Mouse (Mus musculus) embryo, embryonic 10.5 days (tissue): Measurements from ENCODE around the gene Trim66.
A peak's percentile ranks its signal among the peaks of the same experiment; 100 is the strongest.

ENCODE experiments used
- DNase-seq: peaks from one replicate; pipeline ENCODE4 v3.0.0-alpha.2; 2015; ENCODE audit warnings: low spot score

Gene Trim66

DNA sequence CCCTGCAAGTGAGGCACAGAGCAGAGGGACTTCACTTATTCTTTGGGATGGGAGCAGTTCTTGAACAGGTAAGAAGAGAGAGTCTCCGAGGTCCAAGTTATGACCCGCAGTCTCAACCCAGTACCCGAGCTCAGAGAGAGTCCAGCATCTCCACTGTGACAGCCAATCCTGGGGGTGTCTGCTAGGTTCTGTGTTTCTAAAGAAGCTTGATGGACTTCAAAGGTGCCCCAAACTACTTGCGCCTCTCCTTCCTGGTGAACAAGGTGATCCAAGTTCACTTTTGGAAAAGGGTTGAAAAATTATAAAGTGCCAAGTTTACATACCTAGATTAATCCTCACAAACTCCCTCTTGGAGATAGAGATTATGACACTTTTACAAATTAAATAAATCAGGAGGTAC, at the start of gene Trim66:
Gene Trim66 (minus strand): TSS at position 101 of the 400 bp plus-strand sequence.
- no peak for DNase-seq

DNA sequence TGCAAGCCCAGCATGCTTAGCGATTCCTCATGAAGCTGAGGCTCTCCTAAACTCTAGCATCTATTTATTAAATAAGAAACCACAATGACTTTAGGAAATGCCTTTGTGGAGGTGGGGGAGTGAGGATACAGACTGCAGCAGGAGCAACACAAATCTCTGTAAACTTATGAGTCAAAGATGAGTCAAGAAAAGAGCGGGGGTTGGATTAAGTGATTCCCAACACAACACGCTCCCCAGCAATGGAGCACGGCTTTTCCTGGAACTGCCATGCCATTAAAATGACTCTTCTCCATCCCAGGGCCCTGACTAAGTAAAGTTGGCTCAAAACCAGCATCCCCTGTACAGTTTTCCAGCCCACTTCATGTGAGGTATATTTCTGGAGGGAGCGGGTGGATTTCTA, 38.8 kb upstream of the Trim66 start:
- no peak for DNase-seq

DNA sequence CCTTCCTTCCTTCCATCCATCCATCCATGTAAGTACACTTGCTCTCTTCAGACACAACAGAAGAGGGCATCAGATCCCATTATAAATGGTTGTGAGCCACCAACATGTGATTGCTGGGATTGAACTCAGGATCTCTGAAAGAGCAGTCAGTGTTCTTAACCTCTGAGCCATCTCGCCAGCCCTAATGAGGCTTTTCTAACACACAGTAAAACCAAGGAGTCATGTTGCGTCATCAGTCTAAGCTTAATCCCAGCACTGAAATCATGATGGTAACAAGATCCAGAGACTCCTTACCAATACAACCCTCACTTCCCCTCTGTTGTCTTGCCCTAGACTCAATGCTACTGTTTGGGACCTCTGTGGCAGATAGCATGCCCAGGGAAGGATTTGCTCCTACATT, 38.3 kb upstream of the Trim66 start:
- no peak for DNase-seq

DNA sequence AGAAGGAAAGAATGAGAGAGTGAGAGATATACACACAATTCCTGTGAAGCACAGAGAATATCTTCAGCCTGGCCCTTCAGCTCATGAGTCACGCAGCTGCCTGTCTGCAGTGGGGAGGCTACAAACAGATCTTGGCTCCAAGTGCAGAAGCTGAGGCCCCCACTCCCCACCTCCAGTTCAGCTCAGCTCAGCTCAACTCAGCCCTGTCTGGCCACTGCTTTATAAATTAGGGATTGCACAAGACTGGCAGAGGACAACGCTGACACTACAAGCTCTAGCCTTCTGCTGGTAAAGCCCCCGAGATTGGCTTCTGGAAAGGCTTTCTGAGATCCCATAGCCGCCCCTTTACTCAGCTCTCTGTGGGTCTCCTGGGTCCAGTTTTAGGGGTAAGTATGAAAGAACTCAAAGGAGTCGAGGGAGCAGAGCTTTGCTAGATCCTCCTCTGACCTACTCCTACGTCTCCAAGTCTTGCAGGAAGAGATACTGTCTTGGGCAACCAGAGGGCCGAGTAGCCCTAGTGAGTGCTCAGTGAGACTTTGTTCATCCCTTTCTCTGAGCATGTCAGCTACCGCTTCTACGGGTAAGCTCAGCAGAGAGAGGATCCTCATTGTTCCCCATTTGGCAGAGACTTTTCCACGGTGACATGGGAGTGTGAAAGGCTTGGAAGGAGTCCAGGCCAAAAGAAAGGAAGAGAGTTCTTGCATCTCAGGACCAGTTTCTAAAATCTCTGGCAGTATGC, 37.5 kb upstream of the Trim66 start:
- DNase-seq, result no peak

DNA sequence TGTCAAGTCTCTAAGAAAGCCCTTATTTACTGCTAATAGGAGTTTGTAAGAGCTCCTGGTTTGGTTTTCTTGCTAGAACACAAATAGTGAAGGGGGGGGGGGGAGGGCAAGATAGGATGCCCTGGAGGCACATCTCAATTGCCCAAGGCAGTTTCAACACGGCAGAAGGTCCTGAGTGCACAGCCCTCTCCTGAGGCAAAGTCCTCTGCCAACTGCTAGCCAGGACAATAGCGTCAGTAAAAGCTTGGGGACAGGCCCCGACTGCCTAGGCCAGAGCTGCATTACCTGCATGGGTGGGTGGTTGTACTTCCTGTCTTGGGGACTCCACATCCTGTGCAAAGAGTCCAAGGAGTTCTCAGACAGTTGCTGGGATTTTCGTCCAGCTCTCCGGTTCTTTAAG, 36.9 kb upstream of the Trim66 start:
- no peak for DNase-seq

DNA sequence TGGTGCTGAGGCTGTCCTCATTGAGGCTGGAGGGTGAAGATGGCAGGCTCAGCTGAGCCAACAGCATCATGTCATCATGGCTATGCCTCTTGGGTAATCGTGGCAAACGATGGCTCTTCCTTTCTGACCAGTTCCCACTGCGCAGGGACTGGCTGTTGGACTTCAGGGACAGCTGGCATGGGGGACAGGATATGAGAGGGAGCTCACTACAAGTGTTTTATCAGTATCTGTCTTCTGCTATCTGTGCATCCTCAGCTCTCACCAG, 34.4 kb upstream of the Trim66 start:
- no peak for DNase-seq

DNA sequence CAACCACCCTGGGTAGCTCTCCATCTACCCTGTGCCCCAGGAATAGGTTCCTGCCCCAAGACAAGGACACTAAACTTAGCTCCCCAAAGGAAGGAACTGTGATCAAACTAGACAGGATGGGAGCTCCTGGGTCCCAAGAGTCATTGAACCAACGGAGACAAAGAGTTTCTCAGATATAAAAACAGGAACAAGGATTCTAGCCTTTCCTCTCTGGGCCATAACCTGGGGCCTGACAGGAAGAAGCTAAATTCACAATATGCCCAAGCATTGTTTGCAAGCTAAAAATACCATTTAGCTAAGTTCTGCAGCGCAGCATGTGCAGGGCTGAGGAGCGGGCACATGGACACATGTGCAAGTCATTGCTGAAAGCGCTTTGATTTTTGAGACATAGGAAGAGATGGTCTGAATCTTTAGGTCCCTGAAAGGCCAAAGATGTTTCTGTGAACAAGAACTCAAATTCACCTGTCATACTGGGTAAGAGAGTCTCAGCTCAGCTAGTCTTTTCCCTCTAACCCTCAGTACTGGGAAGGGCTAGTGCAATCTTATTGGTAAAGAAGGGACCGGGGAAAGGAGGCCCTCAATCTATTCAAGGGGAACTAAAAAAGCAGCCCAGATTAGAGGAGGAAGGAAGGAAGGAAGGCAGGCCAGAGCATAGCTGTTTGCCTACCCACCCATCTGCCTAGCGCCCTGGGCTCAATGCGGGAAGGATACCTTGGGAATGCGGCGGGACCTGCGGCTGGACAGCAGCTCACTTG, 33.9 kb upstream of the Trim66 start:
- no peak for DNase-seq

DNA sequence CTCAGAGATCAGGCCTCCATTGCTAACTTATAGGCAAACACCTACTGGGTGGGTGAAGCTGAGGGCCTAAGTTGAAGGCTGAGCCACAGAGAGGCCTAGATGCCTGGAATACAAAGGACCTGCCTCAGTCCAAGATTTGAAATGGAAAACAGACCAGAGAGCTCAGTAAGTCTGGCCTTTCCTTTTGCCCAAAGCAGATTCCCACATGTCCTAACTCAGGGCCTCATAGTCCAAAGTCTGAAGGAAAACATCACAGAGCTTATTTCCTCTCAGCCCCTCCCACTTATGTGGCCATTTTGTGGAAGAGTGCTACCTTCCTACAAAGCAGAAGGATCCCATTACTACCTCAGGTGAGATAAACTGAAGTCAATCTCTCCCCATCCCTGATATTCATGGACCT, 33.0 kb upstream of the Trim66 start:
- no peak for DNase-seq

DNA sequence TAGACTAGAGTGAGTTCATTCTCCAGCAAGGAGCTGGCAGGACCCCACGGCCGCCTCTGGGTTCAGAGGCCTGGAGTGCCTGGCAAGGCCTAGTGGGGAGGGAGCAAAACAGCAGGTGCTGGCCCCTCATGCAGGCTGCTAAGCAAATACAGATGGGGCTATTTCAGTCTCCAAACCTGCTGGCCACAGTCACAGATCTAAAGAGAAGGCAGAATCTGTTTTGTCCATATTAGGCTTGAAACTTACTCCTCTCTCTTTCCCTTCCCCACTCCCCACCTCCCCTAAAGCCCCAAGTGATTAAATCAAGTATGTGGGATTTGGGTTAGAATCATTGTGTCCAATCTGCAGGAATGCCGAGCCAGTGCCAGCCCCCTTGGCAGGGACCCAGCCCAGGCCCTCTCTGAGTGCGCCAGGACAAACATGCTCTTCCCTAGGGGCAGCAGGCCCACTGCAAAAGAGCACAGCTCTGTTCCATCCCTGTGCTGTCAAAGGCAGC, 28.6 kb upstream of the Trim66 start:
- DNase-seq, result no peak

DNA sequence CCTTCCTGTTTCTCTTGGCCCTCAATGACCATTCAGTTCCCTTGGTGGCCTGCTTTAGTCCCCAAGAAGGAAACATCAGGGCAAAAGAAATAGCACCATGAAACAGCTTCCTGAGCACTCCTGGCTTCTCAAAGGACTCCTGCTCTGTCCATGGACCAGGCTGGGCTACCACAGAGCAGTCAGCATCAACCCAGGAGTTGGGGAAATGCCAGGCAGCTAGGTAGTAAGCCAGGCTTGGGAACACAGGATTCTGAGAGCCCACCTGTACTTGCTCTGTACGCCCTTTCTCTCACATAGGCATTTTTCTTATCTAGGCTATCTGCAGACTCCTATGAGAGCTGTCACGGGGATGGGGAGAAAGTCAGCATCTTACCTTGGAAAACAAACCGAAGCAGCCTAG, 27.0 kb upstream of the Trim66 start:
- no peak for DNase-seq

DNA sequence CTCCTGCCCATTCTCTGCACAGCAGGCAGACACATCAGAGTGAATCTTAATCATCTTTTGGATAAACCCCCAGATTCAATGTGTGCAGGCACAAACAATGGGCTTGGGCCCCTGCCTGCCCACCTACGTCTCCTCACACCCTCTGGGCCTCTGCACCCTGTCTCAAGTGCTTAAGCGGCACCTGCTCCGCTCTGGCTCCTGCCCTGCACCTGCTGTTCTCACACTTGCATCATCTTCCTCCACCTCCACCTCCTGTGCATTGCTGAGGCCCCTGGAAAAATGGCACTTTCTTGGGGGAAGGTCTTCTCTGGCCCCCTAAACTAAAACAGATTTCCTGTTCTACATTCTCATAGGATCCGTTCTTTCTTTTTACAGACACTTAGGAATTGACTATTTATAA, 26.0 kb upstream of the Trim66 start:
- no peak for DNase-seq

DNA sequence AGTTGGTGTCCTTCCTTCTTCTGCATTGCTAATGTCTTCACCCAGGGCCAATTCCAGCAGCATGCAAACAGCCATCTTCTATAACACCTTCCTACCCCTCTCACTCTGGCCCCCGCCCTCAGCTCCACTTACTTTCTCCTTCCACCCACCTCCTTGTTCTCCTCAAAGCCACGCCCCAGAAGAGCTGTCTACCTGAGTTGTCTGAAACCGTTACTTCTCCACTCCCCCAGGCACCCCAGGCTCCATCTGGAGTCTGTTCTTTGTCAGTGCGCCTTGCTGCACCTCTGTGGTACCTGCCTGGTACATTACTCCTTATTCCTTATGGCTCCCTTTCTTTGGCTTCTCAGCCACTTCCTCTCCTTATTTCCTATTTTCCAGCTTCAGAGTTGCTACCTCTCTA, 25.2 kb upstream of the Trim66 start:
- DNase-seq, result no peak

DNA sequence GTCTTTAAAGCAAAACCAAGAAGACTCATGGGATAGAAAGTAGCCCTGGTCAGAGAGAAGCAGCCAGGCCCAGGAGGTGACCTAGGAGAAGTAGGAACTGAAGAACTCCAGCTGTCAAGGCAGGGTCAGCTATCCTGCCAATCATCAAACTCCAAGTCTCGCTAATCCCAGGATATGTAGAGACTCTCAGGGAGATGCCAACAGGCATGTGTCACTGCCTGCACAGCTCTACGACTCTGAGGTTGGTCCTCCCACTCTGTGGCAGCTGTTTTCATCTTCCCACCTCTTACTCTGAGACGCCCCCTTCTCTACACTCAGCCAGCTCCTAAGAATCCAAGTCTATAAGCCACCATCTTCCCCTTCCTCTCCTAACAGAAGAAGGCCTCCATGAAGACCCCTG, 24.8 kb upstream of the Trim66 start:
- DNase-seq, result no peak

DNA sequence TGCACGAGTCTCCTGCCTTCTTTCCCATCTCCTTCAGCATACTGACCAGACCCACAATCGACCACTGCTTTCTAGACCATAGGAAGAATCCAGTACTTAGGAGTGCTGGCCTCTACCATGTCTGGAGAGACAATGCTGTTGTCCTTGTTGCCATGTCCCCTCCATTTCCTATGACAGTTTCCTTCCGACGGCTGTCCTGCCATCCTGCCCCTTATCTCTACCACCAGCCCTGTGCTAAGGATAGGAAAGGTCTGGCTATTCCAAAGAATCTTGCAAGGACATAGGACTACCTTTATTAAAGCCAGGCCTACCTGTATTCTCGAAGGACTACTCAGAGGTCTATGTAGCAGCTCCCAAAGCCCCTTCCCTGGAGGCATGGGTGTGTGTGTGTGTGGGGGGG, 23.6 kb upstream of the Trim66 start:
- no peak for DNase-seq

DNA sequence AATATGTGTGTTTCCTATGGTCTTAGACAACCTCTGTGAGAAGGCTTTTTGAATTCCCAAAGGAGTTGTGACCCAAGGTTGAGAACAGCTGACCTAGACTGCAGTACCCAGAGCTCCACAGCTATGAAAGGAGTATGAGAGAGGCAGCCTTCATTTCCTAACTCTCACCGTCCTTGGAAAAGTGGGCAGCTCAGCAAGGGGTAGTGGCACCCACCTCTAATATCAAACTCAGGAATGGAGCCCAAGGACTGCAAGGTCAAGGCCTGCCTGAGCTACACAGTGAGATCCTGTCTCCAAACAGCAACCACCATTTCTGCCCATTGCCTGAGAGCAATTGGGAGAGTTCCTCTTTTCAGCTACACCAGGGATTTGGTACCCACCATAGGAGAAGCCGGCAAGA, 21.8 kb upstream of the Trim66 start:
- no peak for DNase-seq

DNA sequence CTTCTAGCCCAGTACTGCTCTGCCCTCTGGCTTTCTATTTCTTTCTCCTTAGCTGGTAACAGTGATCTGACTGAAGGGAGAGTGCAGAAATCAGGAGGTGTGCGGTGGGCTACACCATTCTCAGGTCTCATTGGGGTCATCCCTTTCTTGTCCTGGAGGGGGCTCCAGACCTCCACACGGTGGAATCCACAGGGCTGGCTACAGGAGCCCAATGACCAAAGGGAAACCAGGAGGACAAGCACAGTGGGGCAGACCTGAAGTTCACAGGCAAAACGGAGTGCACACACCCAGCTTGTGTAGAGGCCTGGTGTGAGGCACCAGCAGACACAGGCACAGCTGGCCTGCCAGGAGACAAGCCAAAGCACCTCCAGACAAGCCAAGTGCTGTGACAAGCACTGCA, 20.4 kb upstream of the Trim66 start:
- DNase-seq, result peak; percentile 79

DNA sequence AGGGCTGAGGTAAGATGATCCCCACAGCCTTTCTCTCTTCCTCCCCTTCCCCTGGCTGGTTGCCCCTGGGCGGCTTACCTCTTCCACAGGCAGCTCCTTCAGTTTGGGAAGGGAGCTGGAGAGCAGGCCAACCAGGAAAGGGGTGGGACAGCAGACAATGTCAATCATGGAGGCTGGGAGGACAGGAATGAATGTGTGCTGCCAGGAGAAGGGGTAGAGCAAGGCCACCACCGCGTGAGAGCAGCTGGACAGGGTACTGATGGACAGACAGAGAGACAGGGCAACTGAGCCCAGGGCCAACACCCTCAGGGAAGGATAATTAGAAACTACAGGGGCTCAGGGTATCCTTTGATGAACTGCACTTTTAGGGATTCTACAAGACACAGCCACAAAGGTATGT, 19.6 kb upstream of the Trim66 start:
- no peak for DNase-seq

DNA sequence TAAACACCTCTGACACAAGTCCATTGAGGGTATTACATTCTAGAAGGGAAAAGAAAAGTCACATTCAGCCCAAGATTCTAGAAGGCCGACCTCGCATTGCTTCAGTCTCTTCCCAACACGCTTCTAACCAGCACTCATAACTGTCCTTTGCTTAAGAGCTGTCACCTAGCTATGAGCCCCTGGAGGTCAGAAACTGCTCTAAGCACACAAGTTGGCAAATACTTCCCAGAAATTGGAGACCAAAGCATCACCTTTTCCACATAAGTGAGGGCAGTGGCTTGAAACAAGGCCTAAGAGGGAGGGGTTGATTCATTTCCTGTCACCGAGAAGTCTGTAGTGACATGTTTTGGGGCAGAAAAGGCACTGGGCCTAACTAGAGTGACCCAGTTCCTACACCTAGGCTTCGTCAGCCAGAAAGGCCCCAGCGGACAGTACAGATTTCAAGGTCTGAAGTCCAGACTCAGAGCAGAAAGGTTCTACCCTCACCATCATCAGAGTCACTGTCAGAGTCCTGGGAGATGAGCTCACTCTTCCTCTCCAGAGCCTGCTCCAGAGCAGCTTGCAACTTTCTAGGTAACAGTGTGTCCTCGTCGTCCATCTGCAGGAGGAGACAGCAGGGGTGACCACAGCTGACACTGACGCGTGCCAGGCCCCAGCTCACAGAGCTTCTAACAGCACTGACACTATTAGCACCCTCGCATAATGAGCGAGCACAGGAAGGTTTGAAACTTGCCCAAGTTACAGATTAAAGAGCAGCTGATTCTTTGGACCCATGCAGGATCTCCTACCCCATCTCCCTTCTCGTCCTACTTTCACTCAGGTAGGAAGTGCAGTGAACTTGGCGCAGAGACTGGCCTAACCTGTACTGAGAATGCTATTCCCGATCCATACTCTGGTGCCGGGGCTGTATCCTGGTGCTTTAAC, 18.1 kb upstream of the Trim66 start:
- no peak for DNase-seq

DNA sequence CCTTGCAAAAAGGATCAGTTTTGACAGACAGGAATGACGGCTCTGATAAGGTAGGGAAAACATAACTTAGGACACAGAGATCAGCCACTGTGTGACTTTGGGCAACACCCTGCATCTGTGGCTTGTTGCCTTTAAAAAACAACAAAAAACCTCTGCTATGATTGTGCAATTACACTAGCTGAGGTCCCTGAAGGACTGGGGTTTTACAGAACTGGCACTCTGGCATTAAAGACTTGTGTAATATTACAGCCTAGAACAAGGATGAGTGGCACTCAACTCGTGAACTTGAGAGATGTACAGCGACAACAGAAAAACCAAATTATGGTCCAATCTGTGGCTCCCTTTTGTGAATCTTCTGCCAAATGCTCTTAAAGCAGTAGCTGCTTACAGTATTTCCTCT, 16.8 kb upstream of the Trim66 start:
- no peak for DNase-seq

DNA sequence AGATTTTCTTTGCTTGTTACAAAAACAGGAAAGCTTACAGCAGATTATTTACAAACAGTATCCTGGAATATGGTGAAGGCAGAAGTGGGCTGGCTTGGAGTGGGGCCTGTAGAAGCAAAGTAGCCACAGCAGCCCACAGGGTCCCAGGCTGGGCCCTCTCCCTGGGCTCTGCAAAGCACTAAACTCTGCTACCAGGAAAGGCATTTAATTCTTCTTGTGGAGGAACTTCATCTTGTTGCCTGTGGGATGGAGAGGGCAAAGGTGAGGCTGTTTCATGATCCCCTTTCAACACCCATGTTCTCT, 16.5 kb upstream of the Trim66 start:
- no peak for DNase-seq

DNA sequence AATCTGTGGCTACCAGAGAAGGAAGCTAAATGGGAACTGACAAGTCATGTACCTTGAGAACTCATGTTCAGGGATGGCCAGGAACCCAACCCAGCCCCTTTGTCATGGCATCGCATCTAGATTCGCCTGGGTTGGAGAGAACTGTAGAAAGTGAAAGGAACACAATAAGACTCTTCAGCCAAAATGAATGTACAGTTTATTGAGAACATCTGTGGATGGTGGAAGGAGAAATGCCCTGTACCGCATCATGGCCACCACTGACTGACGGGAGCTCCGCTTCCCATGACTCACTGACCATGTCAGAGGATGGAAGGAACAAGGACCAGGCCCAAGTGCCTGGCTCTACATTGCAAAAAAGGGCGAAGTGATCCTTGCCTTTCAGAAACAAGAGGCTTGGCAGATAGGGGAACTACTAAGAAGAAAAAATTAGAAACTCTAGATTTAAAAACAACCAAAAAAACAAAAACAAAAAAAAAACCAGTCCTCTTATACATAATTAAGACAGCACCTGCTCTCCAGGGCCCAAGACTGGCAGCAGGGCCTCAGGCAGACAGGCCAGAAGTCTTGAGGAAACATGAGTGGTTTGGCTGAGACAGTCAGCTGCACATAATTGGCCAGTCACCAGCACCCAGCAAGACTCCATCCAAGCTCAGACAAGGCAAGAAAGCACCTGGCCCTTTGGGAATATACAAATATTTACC, 16.0 kb upstream of the Trim66 start:
- no peak for DNase-seq

DNA sequence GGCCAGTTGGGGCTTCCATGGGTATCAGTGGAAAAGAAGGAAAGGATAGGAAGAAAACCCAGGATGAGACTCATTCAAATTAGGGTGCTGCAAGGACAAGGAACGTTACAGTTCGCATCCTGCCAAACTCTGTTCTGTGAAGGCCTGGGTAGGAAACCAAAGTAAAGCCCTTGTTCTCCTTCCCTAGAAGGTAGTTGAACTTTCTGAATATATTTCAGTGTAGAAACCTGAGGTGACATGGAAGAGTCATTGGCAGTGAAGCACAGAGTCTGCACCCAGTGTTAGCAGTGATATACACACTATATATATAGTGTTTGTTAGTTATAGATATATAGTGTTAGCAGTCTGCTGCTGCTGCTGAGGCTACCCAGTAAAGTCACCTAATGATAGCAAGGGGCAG, 15.4 kb upstream of the Trim66 start:
- no peak for DNase-seq

DNA sequence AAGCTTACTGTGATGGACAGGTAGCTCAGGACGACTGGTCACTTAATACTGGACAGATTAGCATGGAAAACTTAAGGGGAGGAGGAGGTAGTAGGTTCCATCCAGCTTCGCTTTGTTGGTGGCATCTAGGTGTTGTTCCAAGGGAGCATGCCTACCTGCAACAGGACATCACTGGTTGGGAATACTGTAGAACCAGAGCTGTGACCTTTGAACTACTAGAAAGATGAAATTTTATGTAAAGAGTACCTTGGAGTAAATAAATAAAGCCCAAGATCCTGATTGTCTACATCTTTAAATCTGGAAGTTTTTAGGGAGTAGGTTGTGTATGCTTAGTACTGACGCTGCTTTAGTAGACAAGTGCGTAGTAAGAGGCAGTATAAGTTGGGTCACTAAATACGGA, 14.2 kb upstream of the Trim66 start:
- no peak for DNase-seq
